Mouse (Mus musculus) layer of hippocampus, postnatal 25 days (tissue): ENCODE results near the gene Slfn9. TPM values are rescaled to one million over a fixed set of nuclear protein-coding genes. Genes with fewer than 3 reads are reported as not detected.
"Not testable (repeated sequence)": the region's sequence is repeated elsewhere in the genome, so short reads cannot be mapped to it uniquely, and the experiment has no call there.

ENCODE experiments used
- DNase-seq, 2 experiments: peaks; one replicate each; pipeline ENCODE4 v3.0.0; 2022; ENCODE audit warnings: mixed read lengths in 2 of 2, low spot score in 1 of 2; ENCODE audit errors: extremely low spot score in 1 of 2
- total RNA-seq, 2 experiments: library from RNA; stranded (reverse); gene quantifications; 2 replicates each; pipeline ENCODE4 v1.2.3; 2021

The Slfn9 gene
- total RNA-seq, 2 experiments from 2014 or later = 0.35 to 0.39 TPM

DNA sequence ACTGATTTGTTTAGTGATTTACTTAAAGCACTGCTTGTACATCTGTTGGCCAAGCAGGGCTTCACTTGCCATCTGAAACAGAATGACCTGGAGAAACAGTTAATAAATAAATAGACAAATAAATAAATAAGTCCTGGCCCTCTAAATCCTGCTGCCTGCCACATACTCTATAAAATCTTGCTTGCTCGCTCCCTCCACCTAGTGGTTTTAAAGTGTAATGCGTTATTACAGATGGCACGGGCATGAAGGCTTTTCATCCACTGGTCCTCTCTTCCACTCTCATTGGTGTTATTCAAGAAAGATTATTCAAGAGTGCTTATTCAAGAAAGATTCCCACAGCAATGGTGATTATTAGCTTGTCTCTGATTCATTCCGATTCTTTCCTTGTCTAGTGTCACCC is 32.0 kb downstream of the Slfn9 start:
- no peak for DNase-seq

- DNase-seq = no peak
These were observed 34.7 kb downstream of the Slfn9 start for GRCm38 (mm10) chr11:82956925-82957324.

DNA sequence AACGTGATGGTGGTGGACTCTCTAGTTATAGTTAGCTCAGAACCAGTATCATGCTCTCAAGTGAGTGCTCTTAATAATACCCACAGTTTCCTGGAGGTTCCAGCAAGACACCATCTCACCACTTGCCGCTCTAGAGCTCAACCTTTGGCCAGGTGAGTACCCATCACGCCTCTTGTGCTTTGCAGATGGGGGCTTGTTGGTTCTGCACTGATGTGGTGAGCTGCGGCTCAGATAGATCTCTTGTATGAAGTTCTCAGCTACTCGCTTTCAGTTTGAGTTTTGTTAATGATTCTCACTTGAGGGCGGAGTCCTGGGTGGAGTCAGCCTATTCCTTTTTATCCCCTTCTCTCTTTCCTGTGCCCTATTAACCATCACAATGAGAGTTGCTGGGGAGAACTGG is 37.0 kb downstream of the Slfn9 start:
- no peak for DNase-seq

DNA sequence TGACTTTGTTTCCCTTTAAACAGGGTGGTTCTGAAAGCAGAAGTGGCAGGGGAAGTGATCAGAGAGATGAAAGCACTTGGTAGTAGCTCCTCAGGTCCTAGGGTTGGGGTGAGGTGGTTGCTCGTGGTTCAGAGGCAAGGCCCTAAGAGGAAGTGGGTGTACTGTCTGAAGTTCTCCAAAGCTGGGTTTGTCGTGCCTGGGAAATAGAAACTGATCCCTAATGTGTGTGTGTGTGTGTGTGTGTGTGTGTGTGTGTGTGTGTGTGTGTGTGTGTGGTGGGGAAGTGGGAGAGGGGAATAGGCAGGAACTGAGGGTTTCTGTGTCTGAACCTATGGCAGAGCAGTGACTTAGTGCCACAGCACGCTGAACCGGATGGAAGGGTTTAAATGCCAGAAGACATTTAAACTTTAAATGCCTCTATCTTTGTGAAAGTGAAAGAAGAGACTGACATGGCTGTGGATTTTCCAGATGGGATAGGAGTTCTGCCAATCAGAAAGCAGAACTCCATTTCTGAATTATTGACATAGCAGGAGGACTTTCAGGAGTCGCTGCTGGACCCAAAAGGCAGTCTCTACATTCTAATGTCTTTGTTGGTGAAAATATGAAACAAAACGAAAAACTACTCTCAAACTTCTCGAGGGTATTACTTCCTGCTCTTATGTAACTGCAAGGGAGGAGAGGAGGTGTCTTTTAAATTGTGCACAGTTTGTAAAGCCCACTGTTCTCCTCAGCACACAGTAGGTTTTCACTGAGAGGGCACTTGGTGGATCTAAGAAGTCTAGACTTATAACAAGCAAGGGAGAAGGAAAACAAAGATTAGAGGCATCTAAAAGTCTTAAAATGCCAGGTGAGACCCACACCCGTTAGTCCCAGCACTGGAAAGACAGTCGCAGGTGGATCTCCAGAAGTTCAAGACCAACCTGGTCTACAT is 38.8 kb downstream of the Slfn9 start:
- DNase-seq = no peak

- no peak for DNase-seq
These were observed 39.6 kb downstream of the Slfn9 start for GRCm38 (mm10) chr11:82951865-82952611.

DNA sequence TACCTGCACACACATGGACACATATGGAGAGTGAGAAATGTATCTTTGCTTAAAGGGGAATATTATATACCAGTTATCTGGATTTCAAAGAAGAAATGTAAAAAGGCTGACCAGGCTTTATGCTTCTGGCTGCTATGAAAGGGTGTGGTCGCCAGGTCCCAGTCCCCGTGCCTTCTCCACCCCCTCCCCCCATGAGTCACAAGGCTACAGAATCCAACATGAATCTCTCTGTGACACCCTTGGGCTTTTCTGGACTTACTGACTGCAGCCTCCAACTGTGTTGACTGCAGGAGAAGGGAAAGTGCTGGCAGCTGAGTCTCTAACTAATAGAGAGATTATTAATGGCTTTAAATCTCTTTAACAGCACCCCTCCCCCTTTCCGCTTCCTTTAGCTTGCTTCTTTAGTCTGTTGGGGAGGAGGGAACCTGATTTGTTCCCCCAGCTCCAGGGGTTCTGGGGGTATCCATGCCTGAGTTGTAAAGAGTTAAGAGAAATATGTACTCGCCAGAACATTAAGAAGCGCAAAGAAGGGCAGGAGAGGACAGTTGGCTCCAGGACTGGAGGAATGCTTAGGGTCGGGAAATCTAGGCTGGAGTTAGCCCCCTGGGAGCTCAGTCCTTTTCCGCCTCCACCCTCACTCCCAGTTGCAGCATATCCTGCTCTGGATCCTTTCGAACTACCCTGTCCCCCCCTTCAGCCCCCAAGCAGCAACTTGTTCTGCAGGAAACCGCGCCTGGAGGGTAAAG is 40.7 kb downstream of the Slfn9 start, which contains the start of gene Slfn5:
Slfn5 (plus strand) TSS at position 614 of the 746 bp plus-strand sequence.
- DNase-seq = no peak

DNA sequence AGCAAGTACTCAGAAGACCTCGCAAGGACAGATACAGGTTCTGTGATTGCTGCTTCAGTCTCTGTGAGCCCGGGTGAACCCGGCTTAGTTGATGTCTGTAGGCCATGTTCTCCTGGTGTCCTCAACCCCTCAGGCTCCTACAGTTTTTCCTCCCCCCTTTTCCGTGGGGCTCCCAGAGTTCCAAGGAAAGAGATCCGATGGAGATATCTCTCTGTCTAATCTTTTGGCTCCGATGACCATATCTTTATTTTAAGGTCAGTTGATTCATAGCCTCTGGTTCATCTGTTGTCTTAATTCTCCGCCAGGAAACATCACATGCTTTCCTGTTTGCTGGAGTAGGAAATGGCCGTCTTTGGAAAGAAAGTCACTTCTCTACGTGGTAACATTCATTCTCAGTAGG is 42.6 kb downstream of the Slfn9 start:
- no peak for DNase-seq

- DNase-seq = no peak
These were observed 44.2 kb downstream of the Slfn9 start for GRCm38 (mm10) chr11:82947457-82947856.

- no peak for DNase-seq
These were observed 46.0 kb downstream of the Slfn9 start for GRCm38 (mm10) chr11:82945636-82946035.

- no peak for DNase-seq
These were observed 48.3 kb downstream of the Slfn9 start for GRCm38 (mm10) chr11:82943336-82943735.

DNA sequence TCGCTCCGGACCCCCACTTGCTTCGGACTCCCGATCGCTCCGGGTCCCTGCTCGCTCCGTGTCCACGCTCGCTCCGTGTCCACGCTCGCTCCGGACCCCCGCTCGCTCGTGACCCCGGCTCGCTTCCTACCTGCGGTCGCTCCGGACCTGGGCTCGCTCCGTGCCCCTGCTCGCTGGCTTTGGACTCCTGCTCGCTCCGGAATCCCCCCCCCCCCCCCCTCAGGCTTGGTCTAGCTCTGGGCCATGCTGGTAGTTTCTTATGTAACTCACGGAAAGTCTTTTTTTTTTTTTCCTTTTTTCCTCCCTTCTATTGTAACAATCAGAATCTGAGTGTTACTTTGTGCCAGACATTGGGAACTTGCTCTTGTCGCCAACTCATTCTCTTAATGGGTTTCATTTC is 58.4 kb downstream of the Slfn9 start:
- DNase-seq = no peak

- DNase-seq = not testable (repeated sequence)
These were observed 59.8 kb downstream of the Slfn9 start for GRCm38 (mm10) chr11:82931671-82932450.

DNA sequence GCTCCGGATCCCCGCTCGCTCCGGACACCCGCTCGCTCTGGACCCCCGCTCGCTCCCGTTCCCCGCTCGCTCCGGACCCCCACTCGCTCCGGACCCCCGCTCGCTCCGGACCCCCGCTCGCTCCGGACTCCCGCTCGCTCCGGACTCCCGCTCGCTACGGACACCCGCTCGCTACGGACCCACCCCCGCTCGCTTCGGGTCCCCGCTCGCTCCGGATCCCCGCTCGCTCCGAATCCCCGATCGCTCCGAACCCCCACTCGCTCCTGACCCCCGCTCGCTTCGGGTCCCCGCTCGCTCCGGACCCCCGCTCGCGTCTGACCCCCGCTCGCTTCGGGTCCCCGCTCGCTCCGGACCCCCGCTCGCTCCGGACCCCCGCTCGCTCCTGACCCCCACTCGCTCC is 60.5 kb downstream of the Slfn9 start:
- not testable (repeated sequence) for DNase-seq

- not testable (repeated sequence) for DNase-seq
These were observed 61.2 kb downstream of the Slfn9 start for GRCm38 (mm10) chr11:82930391-82930955.

DNA sequence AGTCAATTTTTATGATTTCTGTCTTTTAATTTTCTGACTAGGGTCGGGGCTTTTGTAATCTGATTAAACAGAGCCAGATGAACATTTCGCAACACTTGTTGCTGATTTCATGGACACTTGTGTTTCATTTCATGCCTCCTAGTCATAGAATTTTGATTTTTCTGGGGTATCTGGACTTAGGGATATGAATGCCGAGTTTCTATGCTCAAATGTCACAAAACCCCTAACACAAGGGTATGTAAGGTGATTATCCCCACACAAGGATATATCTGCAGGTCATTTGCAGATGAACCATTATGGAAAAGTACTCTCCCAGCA is 62.0 kb downstream of the Slfn9 start:
- no peak for DNase-seq

GRCm38 (mm10) chr11:82928897-82929632 is 62.6 kb downstream of the Slfn9 start:
- DNase-seq = no peak
